Mouse (Mus musculus) layer of hippocampus, adult 18-20 months (tissue): ENCODE data around the gene Ap2m1. TPM values are rescaled to one million over a fixed set of nuclear protein-coding genes. Genes with fewer than 3 reads are reported as not detected.
"Not testable (repeated sequence)": the region's sequence is repeated elsewhere in the genome, so short reads cannot be mapped to it uniquely, and the experiment has no call there.

Experiments
- DNase-seq, 2 experiments: peaks; one replicate each; pipeline ENCODE4 v3.0.0; 2022; ENCODE audit warnings: low spot score in 2 of 2
- long read RNA-seq: library from polyadenylated mRNA; stranded (forward); transcript quantifications from one replicate; pipeline ENCODE4 v2.0.0, GENCODE M21; 2021
- total RNA-seq, 2 experiments: library from RNA; stranded (reverse); gene quantifications; 2 replicates each; pipeline ENCODE4 v1.2.3; 2021

The Ap2m1 gene
- 100 to 1,000 TPM; 702 to 704 TPM for total RNA-seq
- long read RNA-seq, transcript Ap2m1-204 (4 exons, 752 nt) = minor isoform, 5 of 92 reads
- long read RNA-seq, transcript Ap2m1-202 (11 exons, 2,080 nt) = major isoform, 29 of 92 reads
- long read RNA-seq, partial matches to known transcripts = 44 of 92 reads
- long read RNA-seq, other reads (novel, unspliced or antisense) = 12 of 92 reads

GRCm38 (mm10) chr16:20535296-20536080 is at the start of gene Ap2m1:
TSS of gene Ap2m1 (plus strand) at chr16:20535478.
- peak; percentile 95 to 98 for DNase-seq

- no peak for DNase-seq
Observed at GRCm38 (mm10) chr16:20486048-20486447, 49.2 kb upstream of the Ap2m1 start.

- DNase-seq = no peak
Observed at GRCm38 (mm10) chr16:20488151-20488550, 47.1 kb upstream of the Ap2m1 start.

- DNase-seq = not testable (repeated sequence)
Observed at GRCm38 (mm10) chr16:20488751-20489150, 46.5 kb upstream of the Ap2m1 start.

GRCm38 (mm10) chr16:20489233-20489632 is 46.0 kb upstream of the Ap2m1 start:
- no peak for DNase-seq

GRCm38 (mm10) chr16:20490581-20490980 is 44.7 kb upstream of the Ap2m1 start:
- DNase-seq = no peak

- no peak for DNase-seq
Observed at GRCm38 (mm10) chr16:20491301-20491700, 44.0 kb upstream of the Ap2m1 start.

GRCm38 (mm10) chr16:20493452-20493851 is 41.8 kb upstream of the Ap2m1 start:
- no peak for DNase-seq

GRCm38 (mm10) chr16:20496671-20497600 is 38.3 kb upstream of the Ap2m1 start:
- peak; percentile 49 to 85 for DNase-seq

GRCm38 (mm10) chr16:20497980-20498676 is 37.1 kb upstream of the Ap2m1 start:
- DNase-seq = no peak

- DNase-seq = peak; percentile 94 to 97
Observed at GRCm38 (mm10) chr16:20498677-20499475, 36.4 kb upstream of the Ap2m1 start, which contains the start of gene Eif2b5. TSS of gene Eif2b5 (plus strand) at chr16:20498817.

- no peak for DNase-seq
Observed at GRCm38 (mm10) chr16:20506000-20506399, 29.3 kb upstream of the Ap2m1 start.

- no peak for DNase-seq
Observed at GRCm38 (mm10) chr16:20509349-20509748, 25.9 kb upstream of the Ap2m1 start.

GRCm38 (mm10) chr16:20511277-20511847 is 23.9 kb upstream of the Ap2m1 start:
- DNase-seq = no peak

- DNase-seq = no peak
Observed at GRCm38 (mm10) chr16:20516032-20516431, 19.2 kb upstream of the Ap2m1 start.

GRCm38 (mm10) chr16:20516726-20517201 is 18.5 kb upstream of the Ap2m1 start, which contains the start of gene Dvl3:
TSS of gene Dvl3 (plus strand) at chr16:20516982.
- DNase-seq = peak; percentile 83 to 86

GRCm38 (mm10) chr16:20517216-20517615 is 18.1 kb upstream of the Ap2m1 start:
- DNase-seq = no peak

- no peak for DNase-seq
Observed at GRCm38 (mm10) chr16:20517701-20518374, 17.4 kb upstream of the Ap2m1 start.

GRCm38 (mm10) chr16:20523886-20524285 is 11.4 kb upstream of the Ap2m1 start:
- DNase-seq = no peak
